Mouse (Mus musculus): ENCODE measurements around the gene Trpm3.

DNA sequence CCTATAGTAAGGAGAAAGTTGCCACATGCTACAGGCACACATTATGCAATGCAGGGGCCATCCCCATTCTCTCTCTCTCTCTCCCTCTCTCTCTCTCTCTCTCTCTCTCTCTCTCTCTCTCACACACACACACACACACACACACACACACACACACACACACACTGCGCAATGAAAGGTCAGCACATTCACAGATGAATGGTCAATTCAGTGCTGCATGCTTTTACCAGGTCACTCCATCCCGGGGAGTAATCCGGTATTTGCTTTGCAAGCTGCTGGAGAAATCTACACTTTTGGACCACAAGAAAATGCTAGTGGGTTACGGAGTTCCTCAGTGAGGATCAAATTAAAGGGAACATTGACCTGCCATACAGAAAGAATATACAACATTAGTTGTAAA is 537.4 kb downstream of the Trpm3 start:
- TF ChIP-seq CTCF (IDR thresholded peaks at IDR 0.05; ENCODE audit: borderline replicate concordance, control insufficient read depth, extremely low read depth, insufficient read depth, low read length, poor library complexity) (no peak), POLR2A (IDR thresholded peaks at IDR 0.05; ENCODE audit: control insufficient read depth, extremely low read depth, insufficient read depth, low read length, poor library complexity) (no peak)
